Mouse (Mus musculus) stomach, embryonic 14.5 days (tissue): ENCODE data around the gene Rfc1. TPM values are rescaled to one million over a fixed set of nuclear protein-coding genes. Genes with fewer than 3 reads are reported as not detected.
"Not testable (repeated sequence)": the region's sequence is repeated elsewhere in the genome, so short reads cannot be mapped to it uniquely, and the experiment has no call there.

Source experiments
- ATAC-seq: fragments of 200-750 bp; cut with Nextera tagmentation; 2 replicates; pipeline ENCODE4 v1.8.0; 2017; ENCODE audit warnings: low read depth, moderate TSS enrichment; ENCODE audit not compliant: insufficient number of reproducible peaks, insufficient read depth, low FRiP score
- H3K27ac ChIP-seq: fragments of 300-500 bp; sonication (generic); 2 replicates; pipeline ENCODE4 v1.5.1; 2014; ENCODE audit warnings: mild to moderate bottlenecking, low read length, moderate library complexity, mixed read lengths
- H3K27me3 ChIP-seq: fragments of 300-500 bp; sonication (generic); 2 replicates; pipeline ENCODE4 v1.6.1; 2014; ENCODE audit warnings: low read length, control low read depth, mixed read lengths; ENCODE audit not compliant: control insufficient read depth, insufficient read depth
- H3K36me3 ChIP-seq: fragments of 300-500 bp; sonication (generic); 2 replicates; pipeline ENCODE4 v1.6.1; 2014; ENCODE audit warnings: mild to moderate bottlenecking, control low read depth, low read length, moderate library complexity, mixed read lengths; ENCODE audit not compliant: control insufficient read depth, insufficient read depth
- H3K4me1 ChIP-seq: fragments of 300-500 bp; sonication (generic); 2 replicates; pipeline ENCODE4 v1.6.1; 2014; ENCODE audit warnings: low read length, control low read depth, mixed read lengths; ENCODE audit not compliant: control insufficient read depth, insufficient read depth
- H3K4me2 ChIP-seq: fragments of 300-500 bp; sonication (generic); replicated peaks from 2 replicates; pipeline ENCODE4 v1.6.1; 2014; ENCODE audit warnings: low read depth, low read length, control low read depth
- H3K4me3 ChIP-seq: fragments of 300-500 bp; sonication (generic); 2 replicates; pipeline ENCODE4 v1.5.1; 2014; ENCODE audit warnings: low read depth, low read length, control low read depth
- H3K9ac ChIP-seq: fragments of 300-500 bp; sonication (generic); replicated peaks from 2 replicates; pipeline ENCODE4 v1.6.1; 2014; ENCODE audit warnings: low read depth, mild to moderate bottlenecking, control low read depth, low read length, moderate library complexity, mixed read lengths
- H3K9me3 ChIP-seq: fragments of 300-500 bp; sonication (generic); 2 replicates; pipeline ENCODE4 v1.6.1; 2016; ENCODE audit warnings: low read depth, low read length, control low read depth; ENCODE audit not compliant: control insufficient read depth
- WGBS: fragments of 180-500 bp; shearing (Covaris S2); extraction: QIAGEN DNeasy Blood & Tissue Kit; methylation state at CpG from one replicate; pipeline ENCODE4 v1.1.7; 2014; 5-methylcytosine and 5-hydroxymethylcytosine counted together
- polyA plus RNA-seq: library from polyadenylated mRNA; unstranded; fragments of >200 nt; fragmentation: Nextera tagmentation; extraction: Ambion mirVana; gene quantifications from 2 replicates; pipeline ENCODE4 v1.2.1, GENCODE M21; 2014

Gene Rfc1
- polyA plus RNA-seq, 1 experiment from 2014 or later, result 108 TPM

- Histone ChIP-seq H3K27ac (no peak overlapping the region), H3K36me3 (no peaks in the 10 kb centered on the region), H3K4me3 (no peak overlapping the region), H3K9ac (no peak overlapping the region), H3K4me2 (no peak overlapping the region), H3K27me3 (no peaks in the 10 kb centered on the region), H3K9me3 (no peaks in the 10 kb centered on the region), H3K4me1 (0 out of 2 replicates have a peak, but pooled peaks cover 8% of the 10 kb centered on the region)
- no peak for ATAC-seq
- WGBS, result 86% methylated on average over 3 of the region's 3 CpGs
Measured at GRCm38 (mm10) chr5:65324271-65324670, 11.2 kb downstream of the Rfc1 start.

- no peaks in the 10 kb centered on the region for H3K9me3 ChIP-seq
Measured at GRCm38 (mm10) chr5:65322165-65322564, 13.3 kb downstream of the Rfc1 start.

DNA sequence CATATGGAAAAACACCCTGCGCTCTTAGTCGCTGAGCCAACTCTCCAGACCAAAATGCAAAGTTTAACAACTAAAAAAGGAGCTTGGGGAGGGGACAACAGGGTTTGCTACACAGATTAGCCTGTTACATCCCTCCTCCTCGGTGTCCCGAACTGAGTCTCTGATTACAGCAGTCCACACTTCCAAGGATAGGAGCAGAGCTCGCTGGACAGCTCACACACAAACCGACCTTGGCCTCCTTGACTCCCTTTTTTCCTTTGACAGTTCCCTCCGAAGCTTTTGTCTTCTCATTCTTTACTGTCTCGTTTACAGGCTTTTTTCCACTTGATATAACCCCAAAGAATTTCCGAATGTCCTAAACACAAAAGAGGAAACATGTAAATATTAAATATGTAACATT lies 16.3 kb downstream of the Rfc1 start:
- H3K9me3 ChIP-seq, result no peaks in the 10 kb centered on the region
- H3K36me3 ChIP-seq, result peaks cover 23% of the 10 kb centered on the region; the same call in 1 of the 2 replicates
- ATAC-seq, result no peak
- H3K4me1 ChIP-seq, result no peaks in the 10 kb centered on the region
- H3K27me3 ChIP-seq, result no peaks in the 10 kb centered on the region
- WGBS, result 89% methylated on average over 9 of the region's 9 CpGs
- H3K4me3 ChIP-seq, result no peak overlapping the region
- H3K27ac ChIP-seq, result no peak overlapping the region
- no peak overlapping the region for H3K9ac ChIP-seq
- H3K4me2 ChIP-seq, result no peak overlapping the region

More at GRCm38 (mm10) chr5:65322165-65322564, 13.3 kb downstream of the Rfc1 start:
- Histone ChIP-seq H3K36me3 (peaks cover 12% of the 10 kb centered on the region; the same call in 1 of the 2 replicates), H3K27me3 (no peaks in the 10 kb centered on the region), H3K27ac (no peak overlapping the region), H3K4me2 (no peak overlapping the region), H3K4me1 (0 out of 2 replicates have a peak, but pooled peaks cover 5% of the 10 kb centered on the region), H3K4me3 (no peak overlapping the region), H3K9ac (no peak overlapping the region)
- WGBS, result 67% methylated on average over 10 of the region's 10 CpGs
- no peak for ATAC-seq

DNA sequence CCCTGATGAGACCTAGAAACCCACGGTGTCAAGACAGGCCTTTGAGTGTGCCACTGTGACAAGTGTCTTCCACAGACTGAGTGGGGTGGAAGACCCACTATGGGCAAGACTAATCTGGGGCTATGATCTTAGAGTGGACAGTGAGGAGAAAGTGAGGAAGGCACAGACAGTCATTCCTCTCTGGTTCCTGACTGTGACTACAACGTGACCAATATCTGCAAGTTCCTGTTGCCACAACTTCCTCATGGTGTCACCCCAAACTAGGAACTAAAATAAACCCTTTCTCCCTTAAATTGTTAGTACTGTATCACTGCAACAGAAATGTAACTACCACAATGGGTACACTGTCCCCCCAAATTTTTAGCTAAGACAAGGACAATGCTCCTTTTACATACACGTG lies 26.6 kb downstream of the Rfc1 start:
- Histone ChIP-seq H3K4me1 (no peaks in the 10 kb centered on the region), H3K4me2 (no peak overlapping the region), H3K9ac (no peak overlapping the region), H3K4me3 (no peak overlapping the region), H3K9me3 (no peaks in the 10 kb centered on the region), H3K27me3 (no peaks in the 10 kb centered on the region), H3K27ac (no peak overlapping the region), H3K36me3 (peaks cover 29% of the 10 kb centered on the region)
- ATAC-seq, result no peak
- WGBS, result 89% methylated on average over 3 of the region's 3 CpGs

GRCm38 (mm10) chr5:65308208-65308607 lies 27.3 kb downstream of the Rfc1 start:
- WGBS, result 95% methylated on average over 7 of the region's 7 CpGs
- H3K27me3 ChIP-seq, result no peaks in the 10 kb centered on the region
- H3K4me1 ChIP-seq, result no peaks in the 10 kb centered on the region
- H3K9me3 ChIP-seq, result no peaks in the 10 kb centered on the region
- H3K4me3 ChIP-seq, result no peak overlapping the region
- H3K36me3 ChIP-seq, result peaks cover 28% of the 10 kb centered on the region
- H3K9ac ChIP-seq, result no peak overlapping the region
- H3K27ac ChIP-seq, result no peak overlapping the region
- ATAC-seq, result no peak
- H3K4me2 ChIP-seq, result no peak overlapping the region

GRCm38 (mm10) chr5:65305516-65305915 lies 30.0 kb downstream of the Rfc1 start:
- H3K9me3 ChIP-seq, result no peaks in the 10 kb centered on the region
- H3K4me3 ChIP-seq, result no peak overlapping the region
- H3K27me3 ChIP-seq, result no peaks in the 10 kb centered on the region
- no peak overlapping the region for H3K9ac ChIP-seq
- H3K36me3 ChIP-seq, result peaks cover 25% of the 10 kb centered on the region
- no peak overlapping the region for H3K4me2 ChIP-seq
- H3K27ac ChIP-seq, result no peak overlapping the region
- ATAC-seq, result no peak
- no peaks in the 10 kb centered on the region for H3K4me1 ChIP-seq
- 79% methylated on average over 9 of the region's 9 CpGs for WGBS

GRCm38 (mm10) chr5:65300121-65300520 lies 35.3 kb downstream of the Rfc1 start:
- Histone ChIP-seq H3K4me3 (no peak overlapping the region), H3K36me3 (peaks cover 28% of the 10 kb centered on the region)

GRCm38 (mm10) chr5:65299623-65300022 lies 35.8 kb downstream of the Rfc1 start:
- not testable (repeated sequence) for H3K27me3 ChIP-seq, H3K27ac ChIP-seq, H3K9me3 ChIP-seq, H3K4me2 ChIP-seq, H3K4me3 ChIP-seq, ATAC-seq, H3K4me1 ChIP-seq, H3K9ac ChIP-seq
- WGBS, result 86% methylated on average over 1 of the region's 1 CpGs
- peaks cover 28% of the 10 kb centered on the region for H3K36me3 ChIP-seq

More at GRCm38 (mm10) chr5:65300121-65300520, 35.3 kb downstream of the Rfc1 start:
- H3K9me3 ChIP-seq, result no peaks in the 10 kb centered on the region
- ATAC-seq, result no peak
- 89% methylated on average over 9 of the region's 9 CpGs for WGBS
- no peak overlapping the region for H3K4me2 ChIP-seq
- H3K27ac ChIP-seq, result no peak overlapping the region
- H3K4me1 ChIP-seq, result no peaks in the 10 kb centered on the region
- no peaks in the 10 kb centered on the region for H3K27me3 ChIP-seq
- H3K9ac ChIP-seq, result no peak overlapping the region
